Mouse (Mus musculus): ENCODE results near the gene Hap1. TPM values are rescaled to one million over a fixed set of nuclear protein-coding genes. Genes with fewer than 3 reads are reported as not detected.
"Not testable (repeated sequence)": the region's sequence is repeated elsewhere in the genome, so short reads cannot be mapped to it uniquely, and the experiment has no call there.

Gene Hap1
- polyA plus RNA-seq, 1 experiment from 2014 or later: 13.8 TPM

DNA sequence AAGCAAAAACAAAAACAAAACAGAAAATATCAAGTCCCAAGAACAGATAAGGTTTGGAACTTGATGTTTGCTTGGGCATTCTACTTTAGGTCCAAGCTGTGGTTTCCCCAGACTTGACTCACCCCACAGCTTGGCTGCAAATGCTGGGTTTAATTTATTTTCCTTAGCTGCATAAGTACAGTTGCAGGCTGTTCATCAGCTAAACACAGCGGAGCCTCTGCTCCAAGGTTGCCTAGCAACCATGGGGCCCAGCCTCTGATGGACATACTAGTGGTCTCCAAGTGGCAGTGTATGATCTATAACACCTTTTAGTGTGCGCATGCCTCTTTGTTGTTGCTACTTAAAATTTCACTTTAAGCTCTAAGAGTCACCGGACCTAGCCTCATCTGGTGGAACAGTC, 20.2 kb downstream of the Hap1 start:
- no peaks in the 10 kb centered on the region for H3K27me3 ChIP-seq (ENCODE audit: insufficient read depth, low read length)
- no peak for DNase-seq (ENCODE audit: low spot score)
- no peak for ATAC-seq (replicated peaks; ENCODE audit: low FRiP score, low read depth)

DNA sequence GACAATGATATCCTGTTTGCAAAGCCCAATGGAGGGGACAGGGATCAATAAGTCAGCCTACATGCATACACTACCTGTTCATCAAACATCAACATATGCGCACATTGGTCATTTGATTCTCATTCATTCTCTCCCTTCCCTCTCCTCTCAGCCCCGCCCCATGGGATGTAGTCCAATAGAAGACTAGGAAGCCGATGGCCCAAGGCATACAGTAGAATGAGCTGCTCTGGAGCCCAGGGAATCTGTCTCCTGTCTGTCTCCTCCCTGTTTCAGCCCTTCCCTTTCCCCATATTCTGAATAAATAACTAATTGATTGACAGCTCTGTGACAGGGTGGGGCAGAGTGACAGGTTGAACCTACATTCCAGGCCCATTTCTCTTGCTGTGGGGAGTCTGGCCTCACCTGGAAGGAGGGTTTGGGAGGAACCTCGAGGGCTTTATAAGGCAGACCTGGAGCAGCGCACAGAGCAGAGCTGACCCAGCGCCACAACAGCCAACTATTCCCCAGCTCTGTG, 21.9 kb downstream of the Hap1 start, which contains the start of gene Gast:
Gast (plus strand) TSS at position 464 of the 514 bp plus-strand sequence.
- H3K36me3 ChIP-seq (ENCODE audit: insufficient read depth, low read length): no peaks in the 10 kb centered on the region
- no peak within 1 kb of the TSS for H3K4me3 ChIP-seq (replicated peaks; ENCODE audit: low read depth, low read length)
- no peak for TF ChIP-seq CTCF (IDR thresholded peaks at IDR 0.05; ENCODE audit: low read depth)
- H3K27me3 ChIP-seq (ENCODE audit: insufficient read depth, low read length): no peaks in the 10 kb centered on the region
- H3K4me2 ChIP-seq (ENCODE audit: low read length): no peak within 1 kb of the TSS
- ATAC-seq (replicated peaks; ENCODE audit: low FRiP score, low read depth) (no peak), DNase-seq (ENCODE audit: low spot score) (no peak)
- WGBS: 79% methylated on average over 6 of the region's 6 CpGs
- H3K9me3 ChIP-seq (replicated peaks; ENCODE audit: low read length): no peaks in the 10 kb centered on the region
- no peak within 1 kb of the TSS for H3K27ac ChIP-seq
- no peak within 1 kb of the TSS for H3K9ac ChIP-seq (ENCODE audit: low read depth, low read length)
- no peaks in the 10 kb centered on the region for H3K4me1 ChIP-seq (replicated peaks; ENCODE audit: insufficient read depth, low read length)

More for the DNA sequence above, 20.2 kb downstream of the Hap1 start:
- Histone ChIP-seq H3K4me1 (replicated peaks; ENCODE audit: insufficient read depth, low read length) (no peaks in the 10 kb centered on the region), H3K4me2 (ENCODE audit: low read length) (no peak overlapping the region), H3K27ac (no peak overlapping the region), H3K4me3 (replicated peaks; ENCODE audit: low read depth, low read length) (no peak overlapping the region), H3K9me3 (replicated peaks; ENCODE audit: low read length) (no peaks in the 10 kb centered on the region), H3K9ac (ENCODE audit: low read depth, low read length) (no peak overlapping the region), H3K36me3 (ENCODE audit: insufficient read depth, low read length) (no peaks in the 10 kb centered on the region)
- 45% methylated on average over 3 of the region's 3 CpGs for WGBS
- TF ChIP-seq CTCF (IDR thresholded peaks at IDR 0.05; ENCODE audit: low read depth): no peak

DNA sequence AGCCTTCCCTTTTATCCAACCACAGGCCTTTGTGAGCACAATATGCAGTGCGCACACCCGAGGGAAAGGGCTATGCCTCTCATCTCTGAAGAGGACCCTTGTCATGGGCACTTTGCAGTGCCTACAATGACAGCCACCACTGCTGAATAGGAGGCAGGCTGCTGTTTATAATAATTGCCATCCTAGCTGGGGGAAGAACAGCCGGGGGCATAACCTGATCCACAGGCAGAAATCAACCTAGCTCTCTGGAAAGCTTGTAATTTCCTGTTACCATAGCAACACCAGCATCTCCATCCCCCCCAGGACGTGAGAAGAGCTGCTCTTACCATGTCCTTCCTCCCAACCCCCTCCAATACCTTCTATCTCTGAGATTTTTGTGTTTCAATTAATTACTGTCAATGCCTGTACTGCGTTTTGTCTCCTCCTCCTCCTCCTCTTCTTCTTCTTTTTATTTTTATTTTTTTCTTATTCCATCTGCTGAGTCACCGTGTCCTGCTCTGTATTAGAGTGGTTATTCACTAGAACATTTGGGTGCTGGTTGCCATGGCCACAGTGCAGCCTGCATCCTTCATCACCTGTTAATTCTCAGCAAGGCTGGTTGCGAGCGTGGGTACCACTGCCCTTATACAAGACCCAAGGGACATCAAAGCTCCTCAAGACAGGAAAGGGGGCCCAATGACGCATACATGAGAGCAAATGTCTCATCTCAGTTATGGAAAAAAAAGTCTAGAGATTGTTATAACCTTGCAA, 23.0 kb downstream of the Hap1 start:
- no peaks in the 10 kb centered on the region for H3K27me3 ChIP-seq (ENCODE audit: insufficient read depth, low read length)
- no peak overlapping the region for H3K4me3 ChIP-seq (replicated peaks; ENCODE audit: low read depth, low read length)
- no peak overlapping the region for H3K4me2 ChIP-seq (ENCODE audit: low read length)
- no peaks in the 10 kb centered on the region for H3K4me1 ChIP-seq (replicated peaks; ENCODE audit: insufficient read depth, low read length)
- no peaks in the 10 kb centered on the region for H3K9me3 ChIP-seq (replicated peaks; ENCODE audit: low read length)
- no peak for TF ChIP-seq CTCF (IDR thresholded peaks at IDR 0.05; ENCODE audit: low read depth)
- no peaks in the 10 kb centered on the region for H3K36me3 ChIP-seq (ENCODE audit: insufficient read depth, low read length)
- H3K9ac ChIP-seq (ENCODE audit: low read depth, low read length): no peak overlapping the region
- 61% methylated on average over 9 of the region's 9 CpGs for WGBS
- H3K27ac ChIP-seq: no peak overlapping the region
- ATAC-seq (replicated peaks; ENCODE audit: low FRiP score, low read depth) (no peak), DNase-seq (ENCODE audit: low spot score) (no peak)

DNA sequence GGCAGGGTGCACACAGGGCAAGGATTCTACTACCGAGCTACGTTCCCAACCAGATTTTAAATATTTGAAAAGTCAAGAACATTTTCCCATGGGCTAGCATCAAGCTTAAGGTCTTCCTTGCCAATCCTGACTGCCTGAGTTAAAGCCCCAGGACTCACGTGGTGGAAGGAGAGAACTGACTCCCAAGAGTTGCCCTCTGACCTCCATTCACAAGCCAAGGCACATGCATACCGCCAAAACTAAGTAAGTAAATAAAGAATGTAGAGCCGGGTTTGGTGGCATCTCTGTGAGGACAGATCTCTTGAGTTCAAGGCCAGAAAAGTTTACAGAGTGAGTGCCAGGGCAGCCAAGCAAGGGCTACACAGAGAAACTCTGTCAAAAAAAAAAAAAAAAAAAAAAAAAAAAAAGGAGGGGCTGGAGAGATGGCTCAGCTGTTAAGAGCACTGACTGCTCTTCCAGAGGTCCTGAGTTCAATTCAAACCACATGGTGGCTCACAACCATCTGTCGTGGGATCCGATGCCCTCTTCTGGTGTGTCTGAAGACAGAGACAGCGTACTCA, 25.0 kb downstream of the Hap1 start:
- 52% methylated on average over 8 of the region's 8 CpGs for WGBS
- not testable (repeated sequence) for ATAC-seq (replicated peaks; ENCODE audit: low FRiP score, low read depth); H3K9ac ChIP-seq (ENCODE audit: low read depth, low read length); H3K27me3 ChIP-seq (ENCODE audit: insufficient read depth, low read length); H3K4me3 ChIP-seq (replicated peaks; ENCODE audit: low read depth, low read length); DNase-seq (ENCODE audit: low spot score); H3K4me1 ChIP-seq (replicated peaks; ENCODE audit: insufficient read depth, low read length); H3K4me2 ChIP-seq (ENCODE audit: low read length); H3K36me3 ChIP-seq (ENCODE audit: insufficient read depth, low read length); H3K27ac ChIP-seq; H3K9me3 ChIP-seq (replicated peaks; ENCODE audit: low read length)

DNA sequence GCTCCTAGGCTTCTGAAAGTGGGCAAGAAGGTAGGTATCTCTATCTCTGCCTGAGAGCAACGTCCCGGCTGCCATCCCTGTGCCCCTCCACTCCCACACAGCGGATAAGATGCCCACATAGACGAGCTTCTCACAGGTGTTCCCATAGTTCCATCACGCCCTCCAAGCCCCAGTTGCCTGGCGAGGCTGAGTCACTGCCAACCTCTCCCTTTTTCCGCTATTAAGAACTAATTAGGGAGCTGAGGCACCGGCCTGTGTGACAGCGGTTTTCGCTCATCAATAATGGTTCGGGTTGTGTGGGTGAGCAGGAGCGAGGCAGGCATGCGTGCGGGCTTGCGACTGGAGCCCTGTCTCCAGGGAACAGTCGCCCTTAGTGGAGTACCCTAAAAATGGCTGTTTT, 25.7 kb downstream of the Hap1 start:
- DNase-seq (ENCODE audit: low spot score): no peak
- no peaks in the 10 kb centered on the region for H3K27me3 ChIP-seq (ENCODE audit: insufficient read depth, low read length)
- H3K9ac ChIP-seq (ENCODE audit: low read depth, low read length): no peak overlapping the region
- no peak for ATAC-seq (replicated peaks; ENCODE audit: low FRiP score, low read depth)
- no peak overlapping the region for H3K27ac ChIP-seq
- TF ChIP-seq CTCF (IDR thresholded peaks at IDR 0.05; ENCODE audit: low read depth): no peak
- H3K4me2 ChIP-seq (ENCODE audit: low read length): no peak overlapping the region
- no peaks in the 10 kb centered on the region for H3K36me3 ChIP-seq (ENCODE audit: insufficient read depth, low read length)
- WGBS: 42% methylated on average over 16 of the region's 16 CpGs
- no peak overlapping the region for H3K4me3 ChIP-seq (replicated peaks; ENCODE audit: low read depth, low read length)
- H3K9me3 ChIP-seq (replicated peaks; ENCODE audit: low read length): no peaks in the 10 kb centered on the region
- H3K4me1 ChIP-seq (replicated peaks; ENCODE audit: insufficient read depth, low read length): no peaks in the 10 kb centered on the region

DNA sequence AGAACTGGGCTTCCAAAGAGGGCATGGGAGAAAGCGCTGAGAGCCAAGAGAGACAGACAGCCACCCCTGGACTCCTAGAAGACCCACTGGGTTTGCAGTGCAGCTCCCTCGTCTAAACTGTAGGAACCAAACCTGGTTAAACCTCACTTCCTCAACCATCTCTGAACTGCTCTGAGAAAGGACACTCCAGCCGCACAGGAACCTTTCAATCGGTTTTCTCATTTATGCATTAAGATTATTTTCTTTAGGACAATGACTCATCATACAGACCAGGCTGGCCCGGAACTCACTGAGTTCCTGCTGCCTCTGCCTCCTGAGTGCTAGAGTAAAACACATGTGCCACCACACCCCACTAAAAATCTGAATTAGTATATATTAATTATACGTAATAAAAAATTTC, 28.2 kb downstream of the Hap1 start:
- 81% methylated on average over 6 of the region's 6 CpGs for WGBS
- Histone ChIP-seq H3K27ac (no peak overlapping the region), H3K4me2 (ENCODE audit: low read length) (no peak overlapping the region), H3K36me3 (ENCODE audit: insufficient read depth, low read length) (0 out of 2 replicates have a peak, but pooled peaks cover under 1% of the 10 kb centered on the region), H3K27me3 (ENCODE audit: insufficient read depth, low read length) (no peaks in the 10 kb centered on the region), H3K9me3 (replicated peaks; ENCODE audit: low read length) (no peaks in the 10 kb centered on the region), H3K9ac (ENCODE audit: low read depth, low read length) (no peak overlapping the region), H3K4me1 (replicated peaks; ENCODE audit: insufficient read depth, low read length) (no peaks in the 10 kb centered on the region), H3K4me3 (replicated peaks; ENCODE audit: low read depth, low read length) (no peak overlapping the region)
- ATAC-seq (replicated peaks; ENCODE audit: low FRiP score, low read depth): no peak
- no peak for TF ChIP-seq CTCF (IDR thresholded peaks at IDR 0.05; ENCODE audit: low read depth)
- DNase-seq (ENCODE audit: low spot score): no peak

Measured in kidney, postnatal 0 days (tissue).